Mouse (Mus musculus) liver, adult 2 months (tissue): ENCODE measurements around the gene Slc35e2.
"Not testable (repeated sequence)": the region's sequence is repeated elsewhere in the genome, so short reads cannot be mapped to it uniquely, and the experiment has no call there.

Experiments
- CTCF ChIP-seq: fragments of 200-500 bp; IDR thresholded peaks from 2 replicates; pipeline ENCODE4 v1.5.1; 2011; ENCODE audit warnings: low read depth, low read length, control low read depth
- POLR2A ChIP-seq: fragments of 200-500 bp; IDR thresholded peaks from 2 replicates; pipeline ENCODE4 v1.6.1; 2011; ENCODE audit warnings: low read length, control low read depth; ENCODE audit not compliant: insufficient read depth; ENCODE audit errors: extremely low read depth

- not testable (repeated sequence) for TF ChIP-seq CTCF, POLR2A
Observed at GRCm38 (mm10) chr4:155570315-155570714, 30.9 kb upstream of the Slc35e2 start.
